Mouse (Mus musculus) neural tube, embryonic 15.5 days (tissue): ENCODE results near the gene Olfr1143. TPM values are rescaled to one million over a fixed set of nuclear protein-coding genes. Genes with fewer than 3 reads are reported as not detected.

Experiments
- ATAC-seq: fragments of 200-750 bp; cut with Nextera tagmentation; 2 replicates; pipeline ENCODE4 v1.8.0; 2017; ENCODE audit warnings: mild to moderate bottlenecking, moderate TSS enrichment, moderate library complexity; ENCODE audit not compliant: low FRiP score
- H3K27ac ChIP-seq: fragments of 300-500 bp; sonication (generic); replicated peaks from 2 replicates; pipeline ENCODE4 v1.5.1; 2015; ENCODE audit warnings: mild to moderate bottlenecking, inconsistent platforms
- H3K27me3 ChIP-seq: fragments of 300-500 bp; sonication (generic); replicated peaks from 2 replicates; pipeline ENCODE4 v1.6.1; 2015; ENCODE audit warnings: inconsistent platforms
- H3K36me3 ChIP-seq: fragments of 300-500 bp; sonication (generic); 2 replicates; pipeline ENCODE4 v1.6.1; 2015; ENCODE audit warnings: inconsistent platforms
- H3K4me1 ChIP-seq: fragments of 300-500 bp; sonication (generic); 2 replicates; pipeline ENCODE4 v1.6.1; 2015; ENCODE audit warnings: inconsistent platforms
- H3K4me2 ChIP-seq: fragments of 300-500 bp; sonication (generic); 2 replicates; pipeline ENCODE4 v1.6.1; 2015; ENCODE audit warnings: inconsistent platforms, mild to moderate bottlenecking, moderate library complexity
- H3K4me3 ChIP-seq: fragments of 300-500 bp; sonication (generic); replicated peaks from 2 replicates; pipeline ENCODE4 v1.5.1; 2015; ENCODE audit warnings: mild to moderate bottlenecking, inconsistent platforms
- H3K9ac ChIP-seq: fragments of 300-500 bp; sonication (generic); replicated peaks from 2 replicates; pipeline ENCODE4 v1.6.1; 2015; ENCODE audit warnings: mild to moderate bottlenecking, inconsistent platforms
- H3K9me3 ChIP-seq: fragments of 300-500 bp; sonication (generic); replicated peaks from 2 replicates; pipeline ENCODE4 v1.6.1; 2016; ENCODE audit warnings: inconsistent platforms
- WGBS: fragments of 180-500 bp; shearing (Covaris S2); methylation state at CpG from one replicate; pipeline ENCODE4 v1.1.7; 2015; ENCODE audit warnings: mixed read lengths; 5-methylcytosine and 5-hydroxymethylcytosine counted together
- polyA plus RNA-seq: library from polyadenylated mRNA; unstranded; fragments of >200 nt; fragmentation: Nextera tagmentation; extraction: Ambion mirVana; gene quantifications from 2 replicates; pipeline ENCODE4 v1.2.1, GENCODE M21; 2015

Olfr1143 gene
- polyA plus RNA-seq, result not detected in 2 replicates

DNA sequence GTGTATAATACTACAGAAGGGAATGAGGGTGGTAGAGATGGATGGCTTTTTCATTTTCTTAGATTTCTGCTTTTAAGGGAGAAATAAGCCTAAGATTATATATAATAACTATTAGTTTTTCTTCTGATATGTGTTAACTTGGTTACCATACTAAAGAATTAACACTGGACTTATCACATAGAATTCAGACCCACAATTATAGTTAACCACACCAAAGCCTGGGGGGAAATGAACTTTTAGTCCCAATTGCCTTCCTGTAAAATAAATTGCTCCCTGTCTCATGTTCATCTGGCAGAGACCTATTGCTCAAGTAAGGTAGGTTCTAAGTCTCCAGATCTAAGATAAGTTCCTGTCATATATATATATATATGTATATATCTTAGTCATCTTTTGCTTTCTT, at the start of gene Olfr1143:
Gene Olfr1143, plus strand, starts transcription at position 301 of the 400 bp plus-strand sequence.
- ATAC-seq, result no peak
- H3K27me3 ChIP-seq, result no peaks in the 10 kb centered on the region
- H3K36me3 ChIP-seq, result no peaks in the 10 kb centered on the region
- H3K4me3 ChIP-seq, result no peak within 1 kb of the TSS
- no peaks in the 10 kb centered on the region for H3K4me1 ChIP-seq
- no peak within 1 kb of the TSS for H3K27ac ChIP-seq
- no peak within 1 kb of the TSS for H3K4me2 ChIP-seq
- no peaks in the 10 kb centered on the region for H3K9me3 ChIP-seq
- H3K9ac ChIP-seq, result no peak within 1 kb of the TSS

DNA sequence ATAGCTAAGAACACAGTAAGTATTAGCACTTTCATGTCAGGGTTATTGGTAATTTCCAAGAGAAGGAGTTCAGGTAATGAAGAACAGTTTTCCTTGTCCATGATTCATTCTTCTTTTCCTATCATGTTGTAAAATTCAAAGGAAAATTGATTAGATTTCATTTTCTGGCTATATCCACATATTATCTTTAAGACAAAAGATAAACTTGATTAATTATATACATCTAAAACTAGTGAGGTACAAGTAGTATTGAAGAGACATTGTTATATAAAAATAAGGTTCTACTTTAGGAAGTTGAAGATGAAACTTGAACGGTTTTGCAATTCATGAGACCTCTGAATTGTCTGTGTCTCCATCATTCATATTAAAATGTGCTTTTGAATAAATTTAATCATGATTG, 46.5 kb upstream of the Olfr1143 start, which contains the start of gene Olfr1141:
Gene Olfr1141, minus strand, starts transcription at position 101 of the 400 bp plus-strand sequence.
- 77% methylated on average over 1 of the region's 1 CpGs for WGBS
- Histone ChIP-seq H3K36me3 (no peaks in the 10 kb centered on the region), H3K27me3 (no peaks in the 10 kb centered on the region), H3K27ac (no peak within 1 kb of the TSS), H3K4me3 (no peak within 1 kb of the TSS), H3K4me2 (no peak within 1 kb of the TSS), H3K4me1 (no peaks in the 10 kb centered on the region), H3K9me3 (no peaks in the 10 kb centered on the region), H3K9ac (no peak within 1 kb of the TSS)
- ATAC-seq, result no peak

DNA sequence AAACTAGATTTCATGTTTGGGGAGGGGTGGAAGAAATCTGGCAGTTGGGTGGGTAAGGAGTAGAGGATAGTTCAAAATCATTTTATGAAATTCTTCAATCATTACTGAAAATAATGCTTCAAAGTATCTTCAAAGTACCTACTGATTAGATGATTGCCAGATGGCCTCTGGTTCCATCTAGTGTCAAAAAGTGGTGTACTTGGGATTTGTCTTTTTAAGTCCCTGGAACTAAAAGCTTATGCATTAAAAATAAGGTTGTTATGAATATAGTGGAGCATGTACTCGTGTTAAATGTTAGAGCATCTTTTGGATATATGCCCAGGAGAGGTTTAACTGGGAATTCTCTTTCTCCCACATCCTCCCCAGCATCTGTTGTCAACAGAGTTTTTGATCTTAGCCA, 24.2 kb upstream of the Olfr1143 start:
- H3K27ac ChIP-seq, result no peak overlapping the region
- H3K9ac ChIP-seq, result no peak overlapping the region
- H3K4me1 ChIP-seq, result no peaks in the 10 kb centered on the region
- no peaks in the 10 kb centered on the region for H3K27me3 ChIP-seq
- H3K9me3 ChIP-seq, result no peaks in the 10 kb centered on the region
- no peaks in the 10 kb centered on the region for H3K36me3 ChIP-seq
- ATAC-seq, result no peak
- 53% methylated on average over 1 of the region's 1 CpGs for WGBS
- H3K4me3 ChIP-seq, result no peak overlapping the region
- H3K4me2 ChIP-seq, result no peak overlapping the region

DNA sequence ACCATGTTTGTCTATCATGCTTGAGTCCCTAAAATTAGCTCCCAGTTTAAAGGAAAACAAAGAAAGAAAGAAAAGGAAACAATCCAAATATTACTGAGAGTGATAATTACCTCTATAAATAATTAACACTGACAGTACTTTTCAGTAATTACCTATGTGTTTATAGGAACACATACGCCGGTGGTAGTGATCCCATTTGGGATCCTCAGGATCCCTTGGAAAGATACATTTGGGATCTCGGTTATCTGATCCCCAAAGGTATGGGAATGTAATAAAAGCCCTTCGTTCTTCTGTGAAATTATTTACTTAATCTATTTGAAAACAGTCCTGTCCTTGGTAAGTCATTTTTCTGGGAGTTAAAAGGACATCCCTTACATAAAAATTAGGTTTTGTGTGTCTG, 21.2 kb upstream of the Olfr1143 start, which contains the start of gene Olfr152:
Gene Olfr152, plus strand, starts transcription at position 301 of the 400 bp plus-strand sequence.
- WGBS, result 74% methylated on average over 4 of the region's 4 CpGs
- ATAC-seq, result no peak
- Histone ChIP-seq H3K27ac (no peak within 1 kb of the TSS), H3K4me3 (no peak within 1 kb of the TSS), H3K27me3 (no peaks in the 10 kb centered on the region), H3K36me3 (no peaks in the 10 kb centered on the region), H3K4me2 (no peak within 1 kb of the TSS), H3K9me3 (no peaks in the 10 kb centered on the region), H3K9ac (no peak within 1 kb of the TSS), H3K4me1 (no peaks in the 10 kb centered on the region)

DNA sequence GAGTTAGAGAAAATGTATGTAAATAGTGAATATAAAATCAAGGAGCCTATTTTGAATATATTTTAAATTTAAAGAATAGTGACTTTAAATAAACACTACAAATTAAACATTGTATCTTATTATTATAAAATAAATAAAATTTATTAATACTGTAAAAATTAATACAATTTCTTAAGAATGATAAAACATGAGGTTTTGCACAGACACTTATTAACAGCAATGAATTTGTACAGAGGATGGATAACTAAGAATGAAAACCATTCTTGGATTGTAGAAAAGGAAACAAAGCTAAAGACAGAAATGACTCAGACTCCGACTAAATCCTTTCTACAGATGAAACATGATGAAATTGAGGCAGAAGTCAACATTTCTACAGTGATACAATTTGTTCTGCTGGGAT, 9.1 kb downstream of the Olfr1143 start, which contains the start of gene Olfr1145:
Gene Olfr1145, plus strand, starts transcription at position 301 of the 400 bp plus-strand sequence.
- H3K27me3 ChIP-seq, result no peaks in the 10 kb centered on the region

DNA sequence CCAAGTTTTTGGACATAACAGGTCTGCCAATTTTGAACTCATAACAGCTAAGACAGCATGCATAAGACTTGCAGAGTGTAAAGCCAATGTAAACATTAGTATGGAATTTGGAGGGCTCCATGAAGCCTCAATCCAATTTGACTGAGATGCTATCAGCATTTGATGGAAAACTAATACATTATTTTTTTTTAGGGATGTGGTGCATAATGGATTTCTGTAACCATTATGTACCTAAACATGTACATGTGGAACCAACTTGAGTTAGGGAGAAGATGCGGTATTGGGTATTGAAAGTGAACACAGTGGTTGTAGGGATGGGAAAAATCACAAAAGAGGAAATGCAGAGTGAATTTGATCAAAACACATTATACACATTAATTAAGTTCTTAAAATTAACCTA, 29.8 kb downstream of the Olfr1143 start, which contains the start of gene Olfr1148:
Gene Olfr1148, plus strand, starts transcription at position 301 of the 400 bp plus-strand sequence.
- no peaks in the 10 kb centered on the region for H3K36me3 ChIP-seq
- WGBS, result 93% methylated on average over 1 of the region's 1 CpGs
- no peak within 1 kb of the TSS for H3K4me2 ChIP-seq

More for the DNA sequence above, 9.1 kb downstream of the Olfr1143 start, which contains the start of gene Olfr1145:
- ATAC-seq, result no peak
- Histone ChIP-seq H3K4me3 (no peak within 1 kb of the TSS), H3K27ac (no peak within 1 kb of the TSS), H3K9me3 (no peaks in the 10 kb centered on the region), H3K4me1 (no peaks in the 10 kb centered on the region), H3K4me2 (no peak within 1 kb of the TSS), H3K36me3 (no peaks in the 10 kb centered on the region), H3K9ac (no peak within 1 kb of the TSS)
- WGBS, result 100% methylated on average over 1 of the region's 1 CpGs

DNA sequence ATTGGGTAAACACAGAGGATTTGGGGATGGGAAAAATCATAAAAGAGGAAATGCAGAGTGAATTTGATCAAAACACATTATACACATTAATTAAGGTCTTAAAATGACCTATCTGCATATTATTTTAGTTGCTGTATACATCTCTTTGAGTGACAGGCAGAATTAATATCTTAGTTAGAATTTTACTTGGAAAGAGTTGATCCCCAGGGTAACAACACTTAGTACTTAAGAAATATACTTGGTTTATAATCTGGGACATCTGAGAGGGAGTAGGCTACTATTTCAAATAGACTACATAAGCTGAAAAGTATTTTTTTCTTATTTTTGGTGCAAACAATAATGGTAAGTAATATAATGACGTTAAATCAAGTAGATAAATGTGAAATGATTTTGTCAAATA, 43.3 kb downstream of the Olfr1143 start, which contains the start of gene Olfr1150-ps1:
Gene Olfr1150-ps1, plus strand, starts transcription at position 301 of the 400 bp plus-strand sequence.
- Histone ChIP-seq H3K27ac (no peak within 1 kb of the TSS), H3K27me3 (no peaks in the 10 kb centered on the region), H3K9me3 (no peaks in the 10 kb centered on the region), H3K9ac (no peak within 1 kb of the TSS), H3K36me3 (no peaks in the 10 kb centered on the region), H3K4me2 (no peak within 1 kb of the TSS), H3K4me3 (no peak within 1 kb of the TSS), H3K4me1 (no peaks in the 10 kb centered on the region)
- ATAC-seq, result no peak
- WGBS, result 76% methylated on average over 1 of the region's 1 CpGs

More for the DNA sequence above, 29.8 kb downstream of the Olfr1143 start, which contains the start of gene Olfr1148:
- Histone ChIP-seq H3K9me3 (no peaks in the 10 kb centered on the region), H3K4me1 (no peaks in the 10 kb centered on the region), H3K4me3 (no peak within 1 kb of the TSS), H3K27ac (no peak within 1 kb of the TSS), H3K27me3 (no peaks in the 10 kb centered on the region), H3K9ac (no peak within 1 kb of the TSS)
- no peak for ATAC-seq

Other genes with a start within 250 kb of the Olfr1143 start
- not detected in 2 replicates for gene Olfr1129, start 226.7 kb upstream of the Olfr1143 start, polyA plus RNA-seq
- gene Olfr1130, start 194.4 kb upstream of the Olfr1143 start, polyA plus RNA-seq, result not detected in 2 replicates
- gene Olfr1131, start 173.5 kb upstream of the Olfr1143 start, polyA plus RNA-seq, result not detected in 2 replicates
- not detected in 2 replicates for gene Olfr1132, start 163.1 kb upstream of the Olfr1143 start, polyA plus RNA-seq
- gene Olfr1133, start 153.2 kb upstream of the Olfr1143 start, polyA plus RNA-seq, result not detected in 2 replicates
- not detected in 2 replicates for gene Olfr1134, start 142.1 kb upstream of the Olfr1143 start, polyA plus RNA-seq
- gene Olfr1135, start 126.9 kb upstream of the Olfr1143 start, polyA plus RNA-seq, result not detected in 2 replicates
- gene Olfr1136, start 106.6 kb upstream of the Olfr1143 start, polyA plus RNA-seq, result not detected in 2 replicates
- not detected in 2 replicates for gene Olfr1137, start 87.4 kb upstream of the Olfr1143 start, polyA plus RNA-seq
- not detected in 2 replicates for gene Olfr1138, start 60.6 kb upstream of the Olfr1143 start, polyA plus RNA-seq
- not detected in 2 replicates for gene Olfr1140, start 56.8 kb upstream of the Olfr1143 start, polyA plus RNA-seq
- not detected in 2 replicates for gene Olfr1141, start 46.6 kb upstream of the Olfr1143 start, polyA plus RNA-seq
- gene Olfr152, start 21.1 kb upstream of the Olfr1143 start, polyA plus RNA-seq, result not detected in 2 replicates
- not detected in 2 replicates for gene Olfr1145, start 9.2 kb downstream of the Olfr1143 start, polyA plus RNA-seq
- gene Olfr1148, start 29.9 kb downstream of the Olfr1143 start, polyA plus RNA-seq, result not detected in 2 replicates
- not detected in 2 replicates for gene Olfr1150-ps1, start 43.4 kb downstream of the Olfr1143 start, polyA plus RNA-seq
- not detected in 2 replicates for gene Olfr1151, start 55.3 kb downstream of the Olfr1143 start, polyA plus RNA-seq
- not detected in 2 replicates for gene Olfr1152, start 65.9 kb downstream of the Olfr1143 start, polyA plus RNA-seq
- not detected in 2 replicates for gene Olfr1153, start 94.4 kb downstream of the Olfr1143 start, polyA plus RNA-seq
- gene Olfr1154, start 104.6 kb downstream of the Olfr1143 start, polyA plus RNA-seq, result not detected in 2 replicates
- not detected in 2 replicates for gene Olfr1155, start 144.5 kb downstream of the Olfr1143 start, polyA plus RNA-seq
- not detected in 2 replicates for gene Olfr1156, start 152.5 kb downstream of the Olfr1143 start, polyA plus RNA-seq
- gene Olfr1157, start 167.7 kb downstream of the Olfr1143 start, polyA plus RNA-seq, result not detected in 2 replicates
- gene Olfr74, start 174.1 kb downstream of the Olfr1143 start, polyA plus RNA-seq, result not detected in 2 replicates
- not detected in 2 replicates for gene Olfr1158, start 189.5 kb downstream of the Olfr1143 start, polyA plus RNA-seq
- not detected in 2 replicates for gene Olfr1160, start 207.7 kb downstream of the Olfr1143 start, polyA plus RNA-seq
- not detected in 2 replicates for gene Olfr1161, start 222.2 kb downstream of the Olfr1143 start, polyA plus RNA-seq
- not detected in 2 replicates for gene Olfr73, start 237.1 kb downstream of the Olfr1143 start, polyA plus RNA-seq